Mouse (Mus musculus) small intestine, adult 2 months (tissue): ENCODE measurements around the gene Adm2.

Experiments used
- CTCF ChIP-seq: fragments of 200-500 bp; IDR thresholded peaks from 2 replicates; pipeline ENCODE4 v1.5.1; 2012; ENCODE audit warnings: low read depth, mild to moderate bottlenecking, control low read depth, inconsistent platforms, low read length, moderate library complexity, mixed read lengths; ENCODE audit not compliant: insufficient replicate concordance, insufficient read length; ENCODE audit errors: extremely low read depth
- POLR2A ChIP-seq: fragments of 200-500 bp; IDR thresholded peaks from 2 replicates; pipeline ENCODE4 v1.6.1; 2012; ENCODE audit warnings: low read depth, mild to moderate bottlenecking, control low read depth, inconsistent platforms, low read length, moderate library complexity

DNA sequence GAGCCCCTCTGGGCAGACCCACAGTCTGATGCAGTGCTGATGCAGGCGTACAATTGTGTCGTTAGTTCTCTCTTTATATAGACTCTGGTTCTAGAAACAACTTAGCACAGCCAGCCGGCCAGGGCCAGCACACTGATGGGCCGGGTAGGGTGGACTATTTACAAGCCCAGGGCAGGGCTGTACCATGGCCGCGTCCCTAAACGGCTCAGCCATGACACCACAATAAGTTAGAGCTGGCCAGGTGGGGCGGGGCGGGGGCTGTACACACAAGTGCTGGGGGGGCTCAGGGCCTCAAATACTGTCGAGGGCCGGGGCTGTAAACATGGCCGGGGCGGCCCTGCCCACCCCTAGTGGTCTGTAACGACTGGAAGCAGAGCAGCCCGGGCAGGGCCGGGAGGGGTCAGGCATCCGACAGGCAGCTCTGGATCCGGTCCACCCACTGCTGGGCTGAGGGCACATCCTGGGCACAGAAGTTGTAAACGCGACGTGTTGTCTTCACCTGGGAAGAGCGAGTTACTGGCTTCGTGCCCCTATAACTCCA lies 34.2 kb upstream of the Adm2 start:
- TF ChIP-seq CTCF (no peak), POLR2A (no peak)
